Mouse (Mus musculus) macrophage (primary cell): ENCODE measurements around the gene Kcnh1. TPM values are rescaled to one million over a fixed set of nuclear protein-coding genes. Genes with fewer than 3 reads are reported as not detected.

Experiments
- H3K27ac ChIP-seq: fragments of 350-480 bp; formaldehyde crosslinking; 2 replicates; pipeline ENCODE4 v1.9.0; 2021
- H3K36me3 ChIP-seq: fragments of 350-480 bp; formaldehyde crosslinking; 2 replicates; pipeline ENCODE4 v1.9.0; 2021; ENCODE audit errors: inconsistent target
- H3K4me3 ChIP-seq: fragments of 350-480 bp; formaldehyde crosslinking; 2 replicates; pipeline ENCODE4 v1.9.0; 2021; ENCODE audit errors: inconsistent target
- H3K79me2 ChIP-seq: fragments of 350-480 bp; formaldehyde crosslinking; 2 replicates; pipeline ENCODE4 v1.9.0; 2021; ENCODE audit errors: inconsistent target
- WGBS: methylation state at CpG from one replicate; pipeline ENCODE4 v1.1.7; 2026; ENCODE audit warnings: inconsistent platforms; ENCODE audit not compliant: missing documents; 5-methylcytosine and 5-hydroxymethylcytosine counted together
- polyA plus RNA-seq: library from polyadenylated mRNA; stranded (reverse); fragments of 250-400 nt; gene quantifications from 3 replicates; pipeline ENCODE4 v1.2.4, GENCODE M21; 2018; ENCODE audit warnings: inconsistent platforms

Gene Kcnh1
- polyA plus RNA-seq, 1 experiment from 2014 or later: not detected

DNA sequence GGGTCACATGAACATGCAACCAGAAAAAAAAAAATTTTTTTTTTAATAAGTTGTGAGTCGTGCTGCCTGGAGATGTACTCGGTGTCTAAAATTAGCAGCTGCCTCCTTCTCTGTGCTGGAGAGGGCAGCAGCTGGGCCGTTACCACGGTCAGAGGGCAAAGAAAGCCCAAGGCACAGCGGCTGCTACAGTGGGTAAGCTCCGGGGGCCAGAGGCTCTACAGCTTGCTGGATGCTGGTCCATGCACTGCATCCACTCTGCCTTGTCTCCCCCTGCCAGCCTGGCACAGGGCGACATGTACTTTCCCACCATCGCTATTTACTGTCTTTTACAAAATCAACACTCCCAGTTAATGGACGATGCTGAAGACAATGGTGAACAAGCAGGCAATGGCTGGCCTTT is 353.5 kb downstream of the Kcnh1 start:
- H3K4me3 ChIP-seq: no peak overlapping the region
- H3K79me2 ChIP-seq: no peaks in the 10 kb centered on the region
- no peak overlapping the region for H3K27ac ChIP-seq
- H3K36me3 ChIP-seq: no peaks in the 10 kb centered on the region
- WGBS: 87% methylated on average over 9 of the region's 9 CpGs

DNA sequence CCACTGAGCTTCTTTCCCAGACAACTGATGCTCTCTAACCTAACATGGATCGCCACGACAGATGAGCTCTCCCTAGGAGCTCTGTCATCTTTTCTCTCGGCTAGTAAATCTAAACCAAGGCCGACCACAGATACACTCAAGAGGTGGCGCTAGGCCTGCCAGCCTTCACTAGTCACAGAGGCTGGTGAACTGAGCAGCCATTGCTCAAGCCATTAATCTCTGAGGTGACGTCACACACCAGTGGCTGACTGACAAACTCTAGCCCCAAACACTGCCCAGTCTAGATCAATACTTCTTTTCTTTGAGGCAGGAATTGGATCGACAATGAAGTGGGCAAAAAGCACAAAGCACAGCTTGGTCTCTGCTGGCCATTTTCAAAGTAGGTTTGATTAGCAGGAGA is 354.3 kb downstream of the Kcnh1 start:
- no peaks in the 10 kb centered on the region for H3K36me3 ChIP-seq
- no peak overlapping the region for H3K4me3 ChIP-seq
- H3K79me2 ChIP-seq: no peaks in the 10 kb centered on the region
- WGBS: 94% methylated on average over 7 of the region's 7 CpGs
- H3K27ac ChIP-seq: no peak overlapping the region

DNA sequence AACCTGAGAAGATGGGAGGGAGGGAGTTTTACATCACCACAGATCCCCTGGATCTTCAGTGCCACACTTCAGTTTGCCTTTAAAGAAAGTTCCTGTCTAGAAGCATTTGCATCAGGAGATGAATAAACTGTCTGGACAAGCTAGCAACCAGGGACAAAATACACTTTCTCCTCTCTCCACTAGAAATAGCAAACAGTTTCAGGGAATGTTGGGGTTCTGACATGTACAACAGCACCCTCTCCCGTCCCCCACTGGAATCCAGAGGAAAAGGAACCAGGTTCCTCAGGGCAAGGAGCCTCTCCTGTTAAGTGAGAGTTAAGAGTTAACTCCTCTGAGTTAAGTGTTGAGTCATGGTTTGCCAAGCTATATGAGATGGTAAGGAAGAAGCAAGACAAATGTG is 356.3 kb downstream of the Kcnh1 start:
- no peak overlapping the region for H3K4me3 ChIP-seq
- H3K27ac ChIP-seq: no peak overlapping the region
- no peaks in the 10 kb centered on the region for H3K36me3 ChIP-seq
- WGBS: 88% methylated on average over 1 of the region's 1 CpGs
- H3K79me2 ChIP-seq: no peaks in the 10 kb centered on the region

DNA sequence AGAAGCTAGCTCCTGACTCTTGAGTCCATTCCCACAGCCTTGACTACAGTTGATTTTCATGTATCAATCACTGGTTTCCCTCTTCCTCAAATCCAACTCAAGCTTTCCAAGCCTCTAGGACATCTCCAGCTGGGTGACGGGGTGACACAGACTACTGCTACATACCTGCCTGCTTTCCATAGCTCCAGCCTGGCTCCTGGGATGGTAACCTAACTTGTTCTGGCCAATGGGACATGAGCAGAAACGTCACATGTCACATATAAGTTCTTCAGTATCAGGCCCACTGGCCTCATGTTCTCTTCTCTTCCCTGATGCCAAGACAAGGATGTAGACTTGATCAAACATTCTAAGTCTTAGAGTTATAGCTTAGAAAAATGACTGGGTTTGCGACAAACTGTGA is 360.0 kb downstream of the Kcnh1 start:
- Histone ChIP-seq H3K36me3 (no peaks in the 10 kb centered on the region), H3K27ac (no peak overlapping the region), H3K79me2 (no peaks in the 10 kb centered on the region), H3K4me3 (no peak overlapping the region)
- WGBS: 76% methylated on average over 3 of the region's 3 CpGs

DNA sequence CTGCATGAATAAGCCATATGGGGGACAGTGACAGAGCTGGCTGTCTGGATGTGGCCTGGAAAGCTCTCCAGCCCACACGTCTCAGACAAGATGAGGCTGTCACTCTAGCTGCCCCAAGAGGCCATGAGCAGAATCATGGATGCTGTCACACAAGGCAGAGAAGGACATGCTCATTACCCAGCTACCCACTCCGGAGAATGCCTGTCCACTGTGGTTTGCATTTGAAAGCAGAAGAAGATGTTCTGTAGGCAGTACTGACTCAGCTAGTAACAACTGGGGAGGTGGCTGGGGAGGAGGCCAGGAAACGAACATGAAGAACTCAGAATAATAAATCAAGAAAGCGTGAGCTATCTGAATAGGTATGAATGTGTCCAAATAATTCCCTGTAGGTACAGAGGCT is 364.9 kb downstream of the Kcnh1 start:
- Histone ChIP-seq H3K4me3 (no peak overlapping the region), H3K36me3 (no peaks in the 10 kb centered on the region), H3K79me2 (no peaks in the 10 kb centered on the region), H3K27ac (no peak overlapping the region)
- 88% methylated on average over 4 of the region's 4 CpGs for WGBS

DNA sequence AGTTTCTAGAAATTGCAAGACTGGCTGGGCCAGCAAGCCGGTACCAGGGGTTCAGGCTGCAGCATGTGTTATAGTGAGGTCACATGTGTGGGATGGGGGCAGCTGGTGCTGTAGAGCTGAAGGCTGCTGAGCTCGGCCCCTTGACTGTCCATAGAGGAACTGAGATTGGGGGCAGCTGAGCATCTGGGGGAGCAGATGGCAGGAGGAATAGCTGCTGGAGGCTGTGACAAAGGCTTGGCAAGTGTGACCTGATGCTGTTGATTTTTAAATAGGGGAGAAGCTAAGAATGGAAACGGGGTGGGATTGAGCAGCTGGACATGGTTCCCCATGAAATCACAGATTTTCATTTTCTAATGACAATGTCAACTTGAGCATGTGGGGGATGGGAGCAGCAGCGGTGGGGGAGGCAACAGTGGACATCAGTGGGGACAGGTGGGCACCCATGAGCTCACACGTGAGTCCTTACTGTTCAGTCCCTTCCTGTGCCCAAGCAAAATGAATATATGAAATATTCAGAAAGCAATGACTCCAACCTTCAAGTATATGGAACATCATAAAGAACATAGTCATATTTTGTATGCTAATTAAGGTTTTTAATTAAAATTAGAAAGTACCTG is 367.5 kb downstream of the Kcnh1 start:
- no peaks in the 10 kb centered on the region for H3K36me3 ChIP-seq
- WGBS: 76% methylated on average over 5 of the region's 5 CpGs
- no peak overlapping the region for H3K27ac ChIP-seq
- H3K4me3 ChIP-seq: no peak overlapping the region
- no peaks in the 10 kb centered on the region for H3K79me2 ChIP-seq

DNA sequence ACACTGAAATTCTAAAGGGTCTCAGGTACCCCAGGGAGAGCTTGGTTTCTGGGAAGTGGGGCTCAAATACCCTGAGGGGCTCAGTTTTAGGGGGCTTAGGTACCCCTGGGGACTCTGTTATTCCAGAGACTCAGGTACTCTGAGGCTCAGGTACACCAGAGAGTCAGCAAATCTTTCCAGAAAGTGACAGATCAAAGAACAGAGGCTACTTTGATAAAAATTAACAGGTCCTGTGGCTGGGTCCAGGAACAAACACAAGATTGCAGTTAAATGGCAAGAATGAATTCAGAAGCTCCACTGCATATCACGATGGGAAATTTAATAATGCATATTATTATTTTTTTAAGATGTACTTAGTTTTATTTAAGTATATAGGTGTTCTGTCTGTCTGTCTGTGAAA is 368.8 kb downstream of the Kcnh1 start:
- 75% methylated on average over 1 of the region's 1 CpGs for WGBS
- no peak overlapping the region for H3K4me3 ChIP-seq
- H3K36me3 ChIP-seq: no peaks in the 10 kb centered on the region
- H3K79me2 ChIP-seq: no peaks in the 10 kb centered on the region
- H3K27ac ChIP-seq: no peak overlapping the region

Other genes starting within 250 kb of the Kcnh1 start
- 0.23 to 0.42 TPM (median 0.27 TPM) in 3 replicates for gene Rd3, start 213.4 kb upstream of the Kcnh1 start, polyA plus RNA-seq
- 8.7 to 19.3 TPM (median 11.1 TPM) in 3 replicates for gene Traf5, start 98.2 kb upstream of the Kcnh1 start, polyA plus RNA-seq
- gene Rcor3, start 52.7 kb upstream of the Kcnh1 start, polyA plus RNA-seq: 10.4 to 14.7 TPM (median 12.5 TPM) in 3 replicates